ENCODE assay signal across 10 mouse cellular contexts in genomic region chr2:143035086-143035593, GRCm38 (mm10). TPM values are rescaled to one million over a fixed set of nuclear protein-coding genes. Genes with fewer than 3 reads are reported as not detected.
DNase-seq lines count a peak whose midpoint lies in the region; ATAC-seq and TF ChIP-seq lines count a peak whose summit lies in the region.
"Had no signal": no experiment of that assay in that cellular context is flagged by ENCODE, and none has a peak within 500 bp of the region (broad histone marks: within the 10 kb centered on the region; RNA-seq: fewer than 3 reads in every experiment).

No protein-coding gene starts in this region.

- no peak for TF ChIP-seq CTCF in lung, embryonic 14.5 days (IDR thresholded peaks at IDR 0.05; ENCODE audit: low read depth)

- no peaks in the 10 kb centered on the region for H3K9me3 ChIP-seq in forebrain, embryonic 16.5 days (ENCODE audit: control insufficient read depth, low read length)
- H3K9me3 ChIP-seq in forebrain, embryonic 13.5 days (replicated peaks) = no peaks in the 10 kb centered on the region
- H3K9me3 ChIP-seq in lung, embryonic 14.5 days (ENCODE audit: low read depth, low read length) = no peaks in the 10 kb centered on the region
- H3K9me3 ChIP-seq in intestine, embryonic 16.5 days (ENCODE audit: control insufficient read depth, low read length) = no peaks in the 10 kb centered on the region
- H3K9me3 ChIP-seq: embryonic facial prominence, embryonic 13.5 days had no signal

- no peaks in the 10 kb centered on the region for H3K27me3 ChIP-seq in forebrain, embryonic 16.5 days (replicated peaks; ENCODE audit: control insufficient read depth, insufficient read depth, low read length)
- H3K27me3 ChIP-seq in forebrain, embryonic 13.5 days = no peaks in the 10 kb centered on the region
- H3K27me3 ChIP-seq in lung, embryonic 14.5 days (ENCODE audit: insufficient read depth, low read length) = no peaks in the 10 kb centered on the region
- no peaks in the 10 kb centered on the region for H3K27me3 ChIP-seq in intestine, embryonic 16.5 days (replicated peaks; ENCODE audit: control insufficient read depth, insufficient read depth, low read length)
- H3K27me3 ChIP-seq: embryonic facial prominence, embryonic 13.5 days had no signal

- no peak overlapping the region for H3K4me2 ChIP-seq in forebrain, embryonic 16.5 days (ENCODE audit: low read length)
- no peak overlapping the region for H3K4me2 ChIP-seq in forebrain, embryonic 13.5 days
- peak overlapping the region; percentile 48 for H3K4me2 ChIP-seq in lung, embryonic 14.5 days
- 0 out of 2 replicates have a peak overlapping the region, but pooled peaks have one; percentile 1 for H3K4me2 ChIP-seq in intestine, embryonic 16.5 days (ENCODE audit: low read depth, low read length)
- H3K4me2 ChIP-seq: embryonic facial prominence, embryonic 13.5 days had no signal

- WGBS in forebrain, embryonic 16.5 days = 82% methylated on average over 10 of the region's 10 CpGs
- 83% methylated on average over 10 of the region's 10 CpGs for WGBS in forebrain, embryonic 13.5 days
- 43% methylated on average over 10 of the region's 10 CpGs for WGBS in lung, embryonic 14.5 days
- WGBS in intestine, embryonic 16.5 days = 64% methylated on average over 10 of the region's 10 CpGs

- H3K27ac ChIP-seq in forebrain, embryonic 16.5 days (ENCODE audit: low read length) = peak overlapping the region; percentile 14; the same call in 1 of the 2 replicates
- no peak overlapping the region for H3K27ac ChIP-seq in forebrain, embryonic 13.5 days
- H3K27ac ChIP-seq in lung, embryonic 14.5 days (ENCODE audit: low read depth) = no peak overlapping the region
- H3K27ac ChIP-seq in intestine, embryonic 16.5 days (ENCODE audit: low read length) = no peak overlapping the region
- H3K27ac ChIP-seq: embryonic facial prominence, embryonic 13.5 days had no signal

- H3K36me3 ChIP-seq in forebrain, embryonic 16.5 days (ENCODE audit: control insufficient read depth, insufficient read depth) = no peaks in the 10 kb centered on the region
- no peaks in the 10 kb centered on the region for H3K36me3 ChIP-seq in forebrain, embryonic 13.5 days (ENCODE audit: poor library complexity, severe bottlenecking)
- no peaks in the 10 kb centered on the region for H3K36me3 ChIP-seq in lung, embryonic 14.5 days (ENCODE audit: insufficient read depth)
- no peaks in the 10 kb centered on the region for H3K36me3 ChIP-seq in intestine, embryonic 16.5 days (ENCODE audit: control insufficient read depth, insufficient read depth, low read length)
- H3K36me3 ChIP-seq: embryonic facial prominence, embryonic 13.5 days had no signal

- no peaks in the 10 kb centered on the region for H3K4me1 ChIP-seq in forebrain, embryonic 16.5 days (replicated peaks; ENCODE audit: control insufficient read depth, insufficient read depth, low read length)
- H3K4me1 ChIP-seq in forebrain, embryonic 13.5 days = peaks cover 8% of the 10 kb centered on the region; the same call in 1 of the 2 replicates
- no peaks in the 10 kb centered on the region for H3K4me1 ChIP-seq in lung, embryonic 14.5 days (ENCODE audit: insufficient read depth)
- no peaks in the 10 kb centered on the region; the same call in 1 of the 2 replicates for H3K4me1 ChIP-seq in intestine, embryonic 16.5 days (ENCODE audit: control insufficient read depth, insufficient read depth, low read length)

- no peak overlapping the region for H3K4me3 ChIP-seq in forebrain, embryonic 16.5 days (replicated peaks; ENCODE audit: low read length)
- H3K4me3 ChIP-seq in forebrain, embryonic 13.5 days = no peak overlapping the region
- 0 out of 2 replicates have a peak overlapping the region, but pooled peaks have one; percentile 7 for H3K4me3 ChIP-seq in lung, embryonic 14.5 days (ENCODE audit: low read depth, low read length)
- no peak overlapping the region for H3K4me3 ChIP-seq in intestine, embryonic 16.5 days (ENCODE audit: low read length)
- H3K4me3 ChIP-seq: embryonic facial prominence, embryonic 13.5 days had no signal

- H3K9ac ChIP-seq in forebrain, embryonic 16.5 days (replicated peaks; ENCODE audit: low read depth, low read length) = no peak overlapping the region
- H3K9ac ChIP-seq in forebrain, embryonic 13.5 days = no peak overlapping the region
- no peak overlapping the region for H3K9ac ChIP-seq in lung, embryonic 14.5 days
- no peak overlapping the region for H3K9ac ChIP-seq in intestine, embryonic 16.5 days (ENCODE audit: low read depth, low read length)
- H3K9ac ChIP-seq: embryonic facial prominence, embryonic 13.5 days had no signal

- no peak for ATAC-seq in forebrain, embryonic 16.5 days
- no peak for ATAC-seq in forebrain, embryonic 13.5 days
- ATAC-seq in lung, embryonic 14.5 days (ENCODE audit: insufficient read depth) = peak; percentile 63
- no peak; the same call in 1 of the 2 replicates for ATAC-seq in intestine, embryonic 16.5 days

- DNase-seq in lung, embryonic 14.5 days = peak; percentile 45
- DNase-seq in lung, postnatal 25 days (ENCODE audit: low spot score) = no peak
- DNase-seq in right cerebral cortex, postnatal 10 days (ENCODE audit: low spot score in 2 of 2) = peak; percentile 58 to 61
- DNase-seq in thymus, postnatal 0 days (ENCODE audit: low spot score) = no peak
- no peak for DNase-seq in urinary bladder, postnatal 14 days (ENCODE audit: low spot score)
- DNase-seq: lung, adult 2 months had no signal

RNA-seq across cellular contexts. Expression of gene Snrpb2, which starts 27.7 kb away (rescaled TPM):
- 58.7 and 69.8 TPM in 2 replicates for polyA plus RNA-seq in forebrain, embryonic 16.5 days (2015; fragmentation: Nextera tagmentation; extraction: Ambion mirVana)
- 95.4 and 108 TPM in 2 replicates for polyA plus RNA-seq in forebrain, embryonic 13.5 days (2015; fragmentation: Nextera tagmentation; extraction: Ambion mirVana)
- polyA plus RNA-seq in lung, embryonic 14.5 days (2014; fragmentation: Nextera tagmentation; extraction: Ambion mirVana) = 85.2 and 91.0 TPM in 2 replicates
- 46.9 and 47.1 TPM in 2 replicates for polyA plus RNA-seq in intestine, embryonic 16.5 days (2015; fragmentation: Nextera tagmentation; extraction: Ambion mirVana)
- polyA plus RNA-seq in thymus, postnatal 0 days (2015; fragmentation: Nextera tagmentation; extraction: Ambion mirVana) = 121 and 122 TPM in 2 replicates

RNA-seq across cellular contexts. Expression of gene Otor, which starts 43.1 kb away (rescaled TPM):
- 0.53 and 0.97 TPM in 2 replicates for polyA plus RNA-seq in forebrain, embryonic 16.5 days (2015; fragmentation: Nextera tagmentation; extraction: Ambion mirVana)
- polyA plus RNA-seq in forebrain, embryonic 13.5 days (2015; fragmentation: Nextera tagmentation; extraction: Ambion mirVana) = 0.89 and 2.7 TPM in 2 replicates
- 1.0 and 1.3 TPM in 2 replicates for polyA plus RNA-seq in lung, embryonic 14.5 days (2014; fragmentation: Nextera tagmentation; extraction: Ambion mirVana)
- 0.24 and 0.46 TPM in 2 replicates for polyA plus RNA-seq in intestine, embryonic 16.5 days (2015; fragmentation: Nextera tagmentation; extraction: Ambion mirVana)
- polyA plus RNA-seq in thymus, postnatal 0 days (2015; fragmentation: Nextera tagmentation; extraction: Ambion mirVana) = 0.20 and 0.31 TPM in 2 replicates
- polyA plus RNA-seq: lung, adult 2 months had no signal

Comparison
In these comparisons a context has a peak if more than half of its experiments do, and no peak if none do; other contexts are left out.
1. DNase-seq: peak in lung, embryonic 14.5 days (single experiment) and right cerebral cortex, postnatal 10 days (2 of 2); none in lung, postnatal 25 days (single experiment), thymus, postnatal 0 days (single experiment) and urinary bladder, postnatal 14 days (single experiment).
2. H3K4me2 ChIP-seq: peak in lung, embryonic 14.5 days (single experiment) and intestine, embryonic 16.5 days (single experiment); none in forebrain, embryonic 16.5 days (single experiment) and forebrain, embryonic 13.5 days (single experiment).